Mouse (Mus musculus) heart, adult 2 months (tissue): ENCODE results near the gene Psmb5.

Source experiments
- CTCF ChIP-seq: fragments of 200-600 bp; IDR thresholded peaks from 2 replicates; pipeline ENCODE4 v1.8.1; 2022; ENCODE audit warnings: antibody characterized with exemption, mild to moderate bottlenecking, moderate library complexity
- POLR2A ChIP-seq: fragments of 200-500 bp; IDR thresholded peaks from 2 replicates; pipeline ENCODE4 v1.6.1; 2011; ENCODE audit warnings: mild to moderate bottlenecking, low read depth, low read length, control low read depth; ENCODE audit not compliant: insufficient read depth

GRCm38 (mm10) chr14:54575631-54576030 lies 42.2 kb downstream of the Psmb5 start:
- TF ChIP-seq CTCF (no peak), POLR2A (no peak)
